Mouse (Mus musculus) liver, embryonic 16.5 days (tissue): ENCODE data around the gene Tbc1d9. TPM values are rescaled to one million over a fixed set of nuclear protein-coding genes. Genes with fewer than 3 reads are reported as not detected.

ENCODE experiments used
- ATAC-seq: fragments of 200-750 bp; cut with Nextera tagmentation; 2 replicates; pipeline ENCODE4 v1.8.0; 2017; ENCODE audit warnings: low read depth, mild to moderate bottlenecking, moderate number of reproducible peaks, moderate library complexity
- H3K27ac ChIP-seq: fragments of 300-500 bp; sonication (generic); 2 replicates; pipeline ENCODE4 v1.5.1; 2014; ENCODE audit warnings: mild to moderate bottlenecking, low read length
- H3K27me3 ChIP-seq: fragments of 300-500 bp; sonication (generic); 2 replicates; pipeline ENCODE4 v1.6.1; 2014; ENCODE audit warnings: low read depth, low read length, mixed read lengths; ENCODE audit not compliant: control insufficient read depth, insufficient read depth
- H3K36me3 ChIP-seq: fragments of 300-500 bp; sonication (generic); 2 replicates; pipeline ENCODE4 v1.6.1; 2014; ENCODE audit warnings: mild to moderate bottlenecking; ENCODE audit not compliant: control insufficient read depth, insufficient read depth
- H3K4me1 ChIP-seq: fragments of 300-500 bp; sonication (generic); 2 replicates; pipeline ENCODE4 v1.6.1; 2014; ENCODE audit warnings: low read depth, low read length, mixed read lengths; ENCODE audit not compliant: control insufficient read depth
- H3K4me2 ChIP-seq: fragments of 300-500 bp; sonication (generic); 2 replicates; pipeline ENCODE4 v1.6.1; 2014; ENCODE audit warnings: low read depth, low read length, mixed read lengths
- H3K4me3 ChIP-seq: fragments of 300-500 bp; sonication (generic); 2 replicates; pipeline ENCODE4 v1.5.1; 2014; ENCODE audit warnings: low read depth, mild to moderate bottlenecking, low read length
- H3K9ac ChIP-seq: fragments of 300-500 bp; sonication (generic); 2 replicates; pipeline ENCODE4 v1.6.1; 2014; ENCODE audit warnings: low read depth, low read length
- H3K9me3 ChIP-seq: fragments of 300-500 bp; sonication (generic); replicated peaks from 2 replicates; pipeline ENCODE4 v1.6.1; 2016; ENCODE audit warnings: low read length; ENCODE audit not compliant: control insufficient read depth
- WGBS: fragments of 180-500 bp; shearing (Covaris S2); extraction: QIAGEN DNeasy Blood & Tissue Kit; methylation state at CpG from one replicate; pipeline ENCODE4 v1.1.7; 2014; ENCODE audit not compliant: insufficient replicate concordance; 5-methylcytosine and 5-hydroxymethylcytosine counted together
- polyA plus RNA-seq: library from polyadenylated mRNA; unstranded; fragments of >200 nt; fragmentation: Nextera tagmentation; extraction: Ambion mirVana; gene quantifications from 2 replicates; pipeline ENCODE4 v1.2.1, GENCODE M21; 2015

Gene Tbc1d9
- polyA plus RNA-seq, 1 experiment from 2014 or later = 0.61 TPM

DNA sequence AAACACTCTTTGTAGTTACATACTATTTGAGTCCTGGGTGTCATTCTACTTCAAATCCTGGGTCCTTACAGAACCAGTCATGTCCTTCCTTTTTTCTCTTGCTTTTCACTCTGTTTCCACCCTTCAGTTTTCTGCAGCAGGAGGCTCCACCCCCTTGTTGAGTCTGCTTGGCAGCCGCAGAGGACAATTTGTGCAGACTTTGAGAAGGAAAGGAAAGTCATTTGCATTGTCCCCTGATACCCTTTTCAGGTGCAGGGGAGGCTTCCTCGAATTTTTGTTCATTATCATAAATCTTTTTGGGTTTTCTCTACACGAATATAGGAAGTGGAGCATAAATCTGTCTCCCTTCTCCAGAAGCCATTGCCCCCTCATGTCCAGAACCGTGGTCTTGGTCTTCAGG, 12.7 kb upstream of the Tbc1d9 start:
- Histone ChIP-seq H3K4me1 (no peaks in the 10 kb centered on the region), H3K9me3 (no peaks in the 10 kb centered on the region), H3K9ac (no peak overlapping the region), H3K27me3 (no peaks in the 10 kb centered on the region), H3K36me3 (no peaks in the 10 kb centered on the region), H3K27ac (no peak overlapping the region), H3K4me3 (no peak overlapping the region), H3K4me2 (no peak overlapping the region)
- no peak for ATAC-seq
- WGBS = 15% methylated on average over 4 of the region's 4 CpGs

GRCm38 (mm10) chr8:83155110-83155509, 10.0 kb upstream of the Tbc1d9 start:
- Histone ChIP-seq H3K36me3 (no peaks in the 10 kb centered on the region), H3K27me3 (no peaks in the 10 kb centered on the region), H3K4me2 (no peak overlapping the region), H3K27ac (no peak overlapping the region), H3K9ac (no peak overlapping the region), H3K9me3 (no peaks in the 10 kb centered on the region), H3K4me1 (no peaks in the 10 kb centered on the region), H3K4me3 (no peak overlapping the region)
- 29% methylated on average over 4 of the region's 4 CpGs for WGBS
- ATAC-seq = no peak

DNA sequence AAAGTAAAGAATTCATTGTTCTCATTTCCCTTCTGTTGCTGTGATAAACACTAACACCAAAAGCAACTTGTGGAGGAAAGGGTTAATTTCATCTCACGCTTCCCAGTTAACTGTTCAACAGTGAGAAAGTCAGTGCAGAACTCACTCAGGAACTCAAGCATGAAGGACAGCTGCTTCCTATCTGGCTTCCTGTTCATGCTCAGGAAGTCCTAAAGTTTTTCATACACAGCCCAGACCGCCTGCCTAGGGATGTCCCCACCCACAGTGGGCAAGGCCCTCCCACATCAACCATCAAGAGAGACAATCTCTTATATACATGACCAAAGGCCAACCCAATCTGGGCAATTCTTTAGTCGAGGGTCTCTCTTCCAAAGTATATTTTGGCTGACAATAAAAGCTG, 6.2 kb upstream of the Tbc1d9 start:
- no peaks in the 10 kb centered on the region for H3K36me3 ChIP-seq
- ATAC-seq = no peak

GRCm38 (mm10) chr8:83159615-83160014, 5.5 kb upstream of the Tbc1d9 start:
- no peak overlapping the region for H3K4me2 ChIP-seq

More for the DNA sequence above, 6.2 kb upstream of the Tbc1d9 start:
- Histone ChIP-seq H3K4me1 (no peaks in the 10 kb centered on the region), H3K27ac (no peak overlapping the region), H3K9ac (no peak overlapping the region), H3K4me2 (no peak overlapping the region), H3K27me3 (no peaks in the 10 kb centered on the region), H3K4me3 (no peak overlapping the region), H3K9me3 (no peaks in the 10 kb centered on the region)
- 26% methylated on average over 3 of the region's 3 CpGs for WGBS

GRCm38 (mm10) chr8:83160613-83161012, 4.5 kb upstream of the Tbc1d9 start:
- Histone ChIP-seq H3K4me3 (no peak overlapping the region), H3K4me1 (no peaks in the 10 kb centered on the region), H3K4me2 (no peak overlapping the region), H3K27me3 (peaks cover 11% of the 10 kb centered on the region), H3K9ac (no peak overlapping the region), H3K36me3 (no peaks in the 10 kb centered on the region), H3K27ac (no peak overlapping the region), H3K9me3 (no peaks in the 10 kb centered on the region)
- 65% methylated on average over 2 of the region's 2 CpGs for WGBS
- ATAC-seq = no peak

More at GRCm38 (mm10) chr8:83159615-83160014, 5.5 kb upstream of the Tbc1d9 start:
- Histone ChIP-seq H3K27me3 (peaks cover 1% of the 10 kb centered on the region), H3K4me1 (no peaks in the 10 kb centered on the region), H3K36me3 (no peaks in the 10 kb centered on the region), H3K27ac (no peak overlapping the region), H3K4me3 (no peak overlapping the region), H3K9me3 (no peaks in the 10 kb centered on the region), H3K9ac (no peak overlapping the region)
- no peak for ATAC-seq
- 49% methylated on average over 1 of the region's 1 CpGs for WGBS

DNA sequence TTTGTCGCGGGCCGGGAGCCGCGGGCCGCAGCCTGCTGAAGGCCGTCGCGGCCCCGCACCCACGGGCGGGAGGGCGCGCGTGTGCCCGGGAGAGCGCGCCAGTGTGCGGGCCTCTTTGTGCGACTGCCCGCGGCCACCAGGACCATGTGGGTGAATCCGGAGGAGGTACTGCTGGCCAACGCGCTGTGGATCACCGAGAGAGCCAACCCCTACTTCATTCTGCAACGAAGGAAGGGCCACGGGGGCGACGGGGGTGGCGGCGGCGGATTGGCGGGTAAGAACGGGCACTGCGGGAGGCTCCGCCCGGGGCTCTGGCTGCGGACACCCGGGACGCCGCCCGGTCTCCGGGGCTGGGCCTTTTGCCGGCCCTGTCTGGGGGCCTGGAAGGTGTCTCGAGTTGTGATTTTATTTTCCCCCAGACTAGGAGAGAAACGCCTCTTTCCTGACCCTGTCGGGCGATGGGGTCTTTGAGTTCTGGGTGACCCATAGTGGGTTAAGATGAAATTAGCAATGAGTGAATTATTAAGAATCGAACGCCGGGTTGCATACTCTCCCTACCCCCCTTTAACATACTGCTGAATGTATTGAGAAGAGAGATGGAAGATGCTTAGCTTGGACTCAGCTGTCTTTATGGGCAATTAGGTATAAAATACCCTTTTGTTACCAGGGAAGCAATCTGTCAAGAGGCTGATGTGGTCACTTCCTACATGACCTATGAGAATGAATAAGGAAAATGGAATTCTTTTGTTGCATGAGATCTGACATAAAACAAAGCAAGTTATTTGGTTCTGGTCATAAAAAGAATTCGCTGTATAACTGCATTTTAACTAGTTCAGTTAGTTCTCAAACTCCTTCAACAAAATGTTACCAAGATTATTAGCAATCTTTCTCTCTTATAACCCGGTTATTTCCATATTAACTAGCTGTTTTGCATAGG, 1.0 kb downstream of the Tbc1d9 start, which contains the start of gene Gm10645:
Gene Gm10645 (minus strand): TSS at position 240 of the 937 bp plus-strand sequence.
- Histone ChIP-seq H3K4me2 (peak within 1 kb of the TSS; percentile 72), H3K36me3 (no peaks in the 10 kb centered on the region), H3K4me3 (peak within 1 kb of the TSS; percentile 61), H3K4me1 (no peaks in the 10 kb centered on the region), H3K27ac (peak within 1 kb of the TSS; percentile 35; the same call in 1 of the 2 replicates), H3K27me3 (peaks cover 30% of the 10 kb centered on the region), H3K9me3 (no peaks in the 10 kb centered on the region), H3K9ac (peak within 1 kb of the TSS; percentile 49)
- peak; percentile 20; the same call in 1 of the 2 replicates for ATAC-seq
- 4% methylated on average over 54 of the region's 54 CpGs for WGBS

DNA sequence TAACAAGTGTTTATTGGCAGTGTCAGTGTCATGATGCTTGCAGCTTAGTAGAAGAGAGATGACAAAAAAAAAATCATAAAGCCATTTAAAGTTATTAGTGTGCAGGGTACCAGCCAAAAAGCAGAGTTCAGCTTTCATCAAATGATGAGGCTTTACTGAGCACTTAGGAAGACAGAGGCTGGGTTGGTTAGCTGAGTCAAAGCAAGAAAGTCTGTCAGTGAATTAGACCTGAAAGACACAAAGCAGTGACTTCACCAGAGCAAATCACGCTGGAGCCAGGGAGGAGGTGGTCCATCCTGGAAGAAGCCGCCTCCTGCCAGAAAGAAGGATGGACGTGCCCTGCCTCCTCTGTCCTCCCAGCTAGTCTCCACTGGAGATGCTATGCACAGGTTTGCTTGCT, 2.8 kb downstream of the Tbc1d9 start:
- Histone ChIP-seq H3K9me3 (no peaks in the 10 kb centered on the region), H3K4me1 (no peaks in the 10 kb centered on the region), H3K27me3 (peaks cover 30% of the 10 kb centered on the region), H3K36me3 (no peaks in the 10 kb centered on the region), H3K9ac (no peak overlapping the region), H3K27ac (no peak overlapping the region), H3K4me2 (no peak overlapping the region), H3K4me3 (no peak overlapping the region)
- no peak for ATAC-seq
- 68% methylated on average over 3 of the region's 3 CpGs for WGBS

- no peaks in the 10 kb centered on the region for H3K36me3 ChIP-seq
- ATAC-seq = no peak
- H3K27me3 ChIP-seq = peaks cover 30% of the 10 kb centered on the region
- no peaks in the 10 kb centered on the region for H3K9me3 ChIP-seq
- WGBS = 50% methylated on average over 3 of the region's 3 CpGs
- H3K4me3 ChIP-seq = no peak overlapping the region
- H3K9ac ChIP-seq = no peak overlapping the region
- H3K4me1 ChIP-seq = no peaks in the 10 kb centered on the region
- H3K27ac ChIP-seq = no peak overlapping the region
- H3K4me2 ChIP-seq = no peak overlapping the region
These were observed 4.0 kb downstream of the Tbc1d9 start for GRCm38 (mm10) chr8:83169127-83169526.

GRCm38 (mm10) chr8:83169709-83170108, 4.6 kb downstream of the Tbc1d9 start:
- no peaks in the 10 kb centered on the region for H3K4me1 ChIP-seq
- ATAC-seq = no peak
- H3K4me2 ChIP-seq = no peak overlapping the region
- H3K9me3 ChIP-seq = no peaks in the 10 kb centered on the region
- peaks cover 28% of the 10 kb centered on the region for H3K27me3 ChIP-seq
- 70% methylated on average over 2 of the region's 2 CpGs for whole genome bisulfite sequencing
- H3K9ac ChIP-seq = no peak overlapping the region
- H3K27ac ChIP-seq = no peak overlapping the region
- no peak overlapping the region for H3K4me3 ChIP-seq
- no peaks in the 10 kb centered on the region for H3K36me3 ChIP-seq
